ENCODE assay signal across 19 mouse cellular contexts in the genomic region with DNA sequence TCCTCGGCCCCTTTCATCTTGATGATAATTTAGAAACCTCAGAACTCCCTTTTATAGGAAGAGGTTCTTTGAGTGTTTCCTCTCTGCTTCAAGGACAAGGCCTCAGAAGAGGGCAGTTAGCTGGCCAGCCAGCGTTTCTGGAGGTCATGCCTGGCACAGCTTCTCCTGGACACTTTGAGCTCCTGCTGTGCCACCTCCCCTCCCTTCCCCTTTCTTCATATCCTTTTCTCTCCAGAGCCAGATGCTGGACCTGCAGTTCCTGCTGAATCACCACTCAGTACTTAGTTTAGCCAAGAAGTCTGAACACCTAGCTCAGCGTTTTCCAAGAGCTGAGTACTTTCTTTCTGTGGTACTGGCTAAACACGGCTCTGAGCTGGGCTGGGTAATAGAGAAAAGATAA. TPM values are rescaled to one million over a fixed set of nuclear protein-coding genes. Genes with fewer than 3 reads are reported as not detected.
DNase-seq lines count a peak whose midpoint lies in the region; ATAC-seq lines count a peak whose summit lies in the region.
"Had no signal": no experiment of that assay in that cellular context is flagged by ENCODE, and none has a peak within 500 bp of the region (broad histone marks: within the 10 kb centered on the region; RNA-seq: fewer than 3 reads in every experiment).

No protein-coding gene starts in this region.

- 65% methylated on average over 4 of the region's 4 CpGs for WGBS in heart, embryonic 10.5 days
- WGBS in kidney, embryonic 15.5 days: 72% methylated on average over 4 of the region's 4 CpGs

- no peak overlapping the region for H3K4me2 ChIP-seq in kidney, embryonic 15.5 days
- H3K4me2 ChIP-seq: limb, embryonic 12.5 days; neural tube, embryonic 15.5 days; stomach, embryonic 15.5 days had no signal

- no peaks in the 10 kb centered on the region for H3K27me3 ChIP-seq in heart, embryonic 10.5 days (ENCODE audit: insufficient read depth, poor library complexity, severe bottlenecking)
- H3K27me3 ChIP-seq in kidney, embryonic 15.5 days: no peaks in the 10 kb centered on the region
- H3K27me3 ChIP-seq: limb, embryonic 12.5 days; neural tube, embryonic 15.5 days; stomach, embryonic 15.5 days had no signal

- DNase-seq in heart, adult 11 months: peak; percentile 96
- DNase-seq in heart, embryonic 10.5 days (ENCODE audit: low spot score): no peak
- DNase-seq in kidney, adult 9 months: peak; percentile 62
- no peak for DNase-seq in urinary bladder, postnatal 4 days (ENCODE audit: low spot score in 2 of 2)
- DNase-seq: cerebellum, adult 2 months; liver, postnatal 0 days; lung, postnatal 4 days; right cerebral cortex, postnatal 25 days had no signal

- H3K9ac ChIP-seq in kidney, embryonic 15.5 days: no peak overlapping the region
- H3K9ac ChIP-seq: limb, embryonic 12.5 days; liver, postnatal 0 days; neural tube, embryonic 15.5 days; stomach, embryonic 15.5 days had no signal

- ATAC-seq in kidney, embryonic 15.5 days (replicated peaks; ENCODE audit: low FRiP score): no peak
- peak; percentile 57 for ATAC-seq in megakaryocyte, adult 5-6 weeks (ENCODE audit: poor library complexity, severe bottlenecking)
- ATAC-seq in activated CD4-positive, CD25-positive, alpha-beta regulatory T cell, adult 4 months: no peak
- ATAC-seq: liver, postnatal 0 days had no signal

- H3K27ac ChIP-seq in heart, embryonic 10.5 days: no peak overlapping the region
- no peak overlapping the region for H3K27ac ChIP-seq in kidney, embryonic 15.5 days
- 0 out of 2 replicates have a peak overlapping the region, but pooled peaks have one; percentile 33 for H3K27ac ChIP-seq in brown adipose tissue, adult 24 weeks (replicated peaks; ENCODE audit: low read depth, low read length)
- H3K27ac ChIP-seq: kidney, postnatal 0 days; limb, embryonic 12.5 days; neural tube, embryonic 15.5 days; stomach, embryonic 15.5 days had no signal

- H3K9me3 ChIP-seq in heart, embryonic 10.5 days: no peaks in the 10 kb centered on the region
- H3K9me3 ChIP-seq in kidney, embryonic 15.5 days (replicated peaks): no peaks in the 10 kb centered on the region
- H3K9me3 ChIP-seq: limb, embryonic 12.5 days; neural tube, embryonic 15.5 days; stomach, embryonic 15.5 days had no signal

- no peaks in the 10 kb centered on the region for H3K36me3 ChIP-seq in heart, embryonic 10.5 days
- no peaks in the 10 kb centered on the region for H3K36me3 ChIP-seq in kidney, embryonic 15.5 days
- H3K36me3 ChIP-seq: limb, embryonic 12.5 days; neural tube, embryonic 15.5 days; stomach, embryonic 15.5 days had no signal

- H3K4me1 ChIP-seq in heart, embryonic 10.5 days: peaks cover 19% of the 10 kb centered on the region
- peaks cover 10% of the 10 kb centered on the region; the same call in 1 of the 2 replicates for H3K4me1 ChIP-seq in kidney, embryonic 15.5 days
- peaks cover 3% of the 10 kb centered on the region for H3K4me1 ChIP-seq in brown adipose tissue, adult 24 weeks (ENCODE audit: control insufficient read depth, insufficient read depth, insufficient read length, low read length)

- no peak overlapping the region for H3K4me3 ChIP-seq in heart, embryonic 10.5 days
- H3K4me3 ChIP-seq in kidney, embryonic 15.5 days (replicated peaks): no peak overlapping the region
- no peak overlapping the region for H3K4me3 ChIP-seq in brown adipose tissue, adult 24 weeks (ENCODE audit: insufficient read depth, low read depth, low read length)
- H3K4me3 ChIP-seq: erythroblast, embryonic 14.5 days; limb, embryonic 12.5 days; neural tube, embryonic 15.5 days; stomach, embryonic 15.5 days had no signal

RNA-seq across cellular contexts. Expression of a gene that starts 32.5 kb away (rescaled TPM):
- 2.4 and 2.7 TPM in 2 replicates for polyA plus RNA-seq in heart, embryonic 10.5 days (2016; fragmentation: Nextera tagmentation; extraction: Ambion mirVana)
- polyA plus RNA-seq in kidney, embryonic 15.5 days (2015; fragmentation: Nextera tagmentation; extraction: Ambion mirVana): 12.8 and 14.2 TPM in 2 replicates
- 2.4 and 2.8 TPM in 2 replicates for polyA plus RNA-seq in brown adipose tissue, adult 24 weeks (2012; ENCODE audit: insufficient read depth, insufficient read length, missing spikeins)
- total RNA-seq in megakaryocyte, adult 5-6 weeks (2015): 9.1 and 14.3 TPM in 2 replicates
- 1.3 and 2.8 TPM in 2 replicates for total RNA-seq in megakaryocyte, adult 5-6 weeks (2017)
- not detected for polyA plus RNA-seq in activated CD4-positive, CD25-positive, alpha-beta regulatory T cell, adult 4 months (2017; shearing (Covaris generic))

RNA-seq across cellular contexts. Expression of a gene that starts 37.3 kb away (rescaled TPM):
- polyA plus RNA-seq in heart, embryonic 10.5 days (2016; fragmentation: Nextera tagmentation; extraction: Ambion mirVana): not detected in 2 replicates
- polyA plus RNA-seq in kidney, embryonic 15.5 days (2015; fragmentation: Nextera tagmentation; extraction: Ambion mirVana): 0.21 TPM in 1 of 2 replicates, not detected in the other
- polyA plus RNA-seq in brown adipose tissue, adult 24 weeks (2012; ENCODE audit: insufficient read depth, insufficient read length, missing spikeins): not detected in 2 replicates
- total RNA-seq in megakaryocyte, adult 5-6 weeks (2015): 24.4 and 26.0 TPM in 2 replicates
- 41.9 and 52.8 TPM in 2 replicates for total RNA-seq in megakaryocyte, adult 5-6 weeks (2017)
- not detected for polyA plus RNA-seq in activated CD4-positive, CD25-positive, alpha-beta regulatory T cell, adult 4 months (2017; shearing (Covaris generic))
- total RNA-seq: heart, postnatal 25 days had no signal
- polyA plus RNA-seq: kidney, postnatal 0 days; limb, embryonic 12.5 days had no signal

RNA-seq across cellular contexts. Expression of a gene that starts 50.6 kb away (rescaled TPM):
- 0.10 and 0.38 TPM in 2 replicates for polyA plus RNA-seq in heart, embryonic 10.5 days (2016; fragmentation: Nextera tagmentation; extraction: Ambion mirVana)
- 0.09 and 0.21 TPM in 2 replicates for polyA plus RNA-seq in kidney, embryonic 15.5 days (2015; fragmentation: Nextera tagmentation; extraction: Ambion mirVana)
- not detected in 2 replicates for polyA plus RNA-seq in brown adipose tissue, adult 24 weeks (2012; ENCODE audit: insufficient read depth, insufficient read length, missing spikeins)
- 0.25 and 0.46 TPM in 2 replicates for total RNA-seq in megakaryocyte, adult 5-6 weeks (2015)
- not detected in 2 replicates for total RNA-seq in megakaryocyte, adult 5-6 weeks (2017)
- polyA plus RNA-seq in activated CD4-positive, CD25-positive, alpha-beta regulatory T cell, adult 4 months (2017; shearing (Covaris generic)): not detected
- total RNA-seq: adrenal gland, adult 18-20 months; heart, postnatal 25 days had no signal
- polyA plus RNA-seq: erythroblast, embryonic 14.5 days; liver, postnatal 0 days had no signal

Comparison
In these comparisons a context has a peak if more than half of its experiments do, and no peak if none do; other contexts are left out.
1. DNase-seq: peak in heart, adult 11 months (single experiment) and kidney, adult 9 months (single experiment); none in heart, embryonic 10.5 days (single experiment) and urinary bladder, postnatal 4 days (0 of 2).